Mouse (Mus musculus): ENCODE data around the gene Klra6.
"Not testable (repeated sequence)": the region's sequence is repeated elsewhere in the genome, so short reads cannot be mapped to it uniquely, and the experiment has no call there.

GRCm38 (mm10) chr6:130035146-130035545 lies 8.4 kb upstream of the Klra6 start:
- TF ChIP-seq POLR2A, EP300 (IDR thresholded peaks at IDR 0.05; ENCODE audit: insufficient read depth, low read depth, low read length): not testable (repeated sequence)
